Mouse (Mus musculus) neural tube, embryonic 15.5 days (tissue): ENCODE data around the gene Cd5. TPM values are rescaled to one million over a fixed set of nuclear protein-coding genes. Genes with fewer than 3 reads are reported as not detected.

Experiments used
- ATAC-seq: fragments of 200-750 bp; cut with Nextera tagmentation; 2 replicates; pipeline ENCODE4 v1.8.0; 2017; ENCODE audit warnings: mild to moderate bottlenecking, moderate TSS enrichment, moderate library complexity; ENCODE audit not compliant: low FRiP score
- H3K27ac ChIP-seq: fragments of 300-500 bp; sonication (generic); replicated peaks from 2 replicates; pipeline ENCODE4 v1.5.1; 2015; ENCODE audit warnings: mild to moderate bottlenecking, inconsistent platforms
- H3K27me3 ChIP-seq: fragments of 300-500 bp; sonication (generic); replicated peaks from 2 replicates; pipeline ENCODE4 v1.6.1; 2015; ENCODE audit warnings: inconsistent platforms
- H3K36me3 ChIP-seq: fragments of 300-500 bp; sonication (generic); 2 replicates; pipeline ENCODE4 v1.6.1; 2015; ENCODE audit warnings: inconsistent platforms
- H3K4me1 ChIP-seq: fragments of 300-500 bp; sonication (generic); 2 replicates; pipeline ENCODE4 v1.6.1; 2015; ENCODE audit warnings: inconsistent platforms
- H3K4me2 ChIP-seq: fragments of 300-500 bp; sonication (generic); 2 replicates; pipeline ENCODE4 v1.6.1; 2015; ENCODE audit warnings: inconsistent platforms, mild to moderate bottlenecking, moderate library complexity
- H3K4me3 ChIP-seq: fragments of 300-500 bp; sonication (generic); replicated peaks from 2 replicates; pipeline ENCODE4 v1.5.1; 2015; ENCODE audit warnings: mild to moderate bottlenecking, inconsistent platforms
- H3K9ac ChIP-seq: fragments of 300-500 bp; sonication (generic); replicated peaks from 2 replicates; pipeline ENCODE4 v1.6.1; 2015; ENCODE audit warnings: mild to moderate bottlenecking, inconsistent platforms
- H3K9me3 ChIP-seq: fragments of 300-500 bp; sonication (generic); replicated peaks from 2 replicates; pipeline ENCODE4 v1.6.1; 2016; ENCODE audit warnings: inconsistent platforms
- WGBS: fragments of 180-500 bp; shearing (Covaris S2); methylation state at CpG from one replicate; pipeline ENCODE4 v1.1.7; 2015; ENCODE audit warnings: mixed read lengths; 5-methylcytosine and 5-hydroxymethylcytosine counted together
- polyA plus RNA-seq: library from polyadenylated mRNA; unstranded; fragments of >200 nt; fragmentation: Nextera tagmentation; extraction: Ambion mirVana; gene quantifications from 2 replicates; pipeline ENCODE4 v1.2.1, GENCODE M21; 2015

Gene Cd5
- polyA plus RNA-seq, 1 experiment from 2014 or later = 0.08 TPM

- WGBS = 19% methylated on average over 8 of the region's 8 CpGs
- no peak overlapping the region for H3K4me2 ChIP-seq
- no peak overlapping the region for H3K9ac ChIP-seq
- no peaks in the 10 kb centered on the region for H3K27me3 ChIP-seq
- H3K4me1 ChIP-seq = peaks cover 30% of the 10 kb centered on the region
- peak overlapping the region; percentile 86 for H3K27ac ChIP-seq
- peak; percentile 77 for ATAC-seq
- no peaks in the 10 kb centered on the region for H3K9me3 ChIP-seq
- no peak overlapping the region for H3K4me3 ChIP-seq
- H3K36me3 ChIP-seq = peaks cover 51% of the 10 kb centered on the region
These were observed 29.3 kb downstream of the Cd5 start for GRCm38 (mm10) chr19:10709360-10710087.

DNA sequence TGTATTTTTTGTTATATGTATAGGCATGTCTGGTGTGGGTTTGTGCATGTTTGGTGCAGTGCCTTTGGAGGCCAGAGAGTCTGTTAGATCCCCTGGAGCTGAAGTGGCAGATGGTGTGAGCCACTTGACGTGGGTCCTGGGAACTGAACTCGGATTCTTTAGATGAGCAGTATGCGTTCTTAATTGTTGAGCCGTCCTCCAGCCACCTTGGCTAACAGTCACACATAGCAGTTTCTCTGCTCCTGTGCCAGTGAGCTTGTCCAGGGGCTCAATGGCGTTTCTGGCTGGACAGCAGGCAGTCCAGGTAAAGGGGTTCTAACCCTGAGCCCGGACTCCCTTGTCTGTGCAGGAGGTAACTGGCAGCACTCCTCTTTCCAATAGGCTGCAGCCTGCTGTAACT lies 29.9 kb downstream of the Cd5 start:
- H3K36me3 ChIP-seq = peaks cover 47% of the 10 kb centered on the region
- no peaks in the 10 kb centered on the region for H3K9me3 ChIP-seq
- no peaks in the 10 kb centered on the region for H3K27me3 ChIP-seq
- no peak for ATAC-seq
- peaks cover 25% of the 10 kb centered on the region for H3K4me1 ChIP-seq
- H3K9ac ChIP-seq = no peak overlapping the region
- H3K4me3 ChIP-seq = no peak overlapping the region
- 57% methylated on average over 6 of the region's 6 CpGs for WGBS
- peak overlapping the region; percentile 46; the same call in 1 of the 2 replicates for H3K27ac ChIP-seq
- no peak overlapping the region for H3K4me2 ChIP-seq

DNA sequence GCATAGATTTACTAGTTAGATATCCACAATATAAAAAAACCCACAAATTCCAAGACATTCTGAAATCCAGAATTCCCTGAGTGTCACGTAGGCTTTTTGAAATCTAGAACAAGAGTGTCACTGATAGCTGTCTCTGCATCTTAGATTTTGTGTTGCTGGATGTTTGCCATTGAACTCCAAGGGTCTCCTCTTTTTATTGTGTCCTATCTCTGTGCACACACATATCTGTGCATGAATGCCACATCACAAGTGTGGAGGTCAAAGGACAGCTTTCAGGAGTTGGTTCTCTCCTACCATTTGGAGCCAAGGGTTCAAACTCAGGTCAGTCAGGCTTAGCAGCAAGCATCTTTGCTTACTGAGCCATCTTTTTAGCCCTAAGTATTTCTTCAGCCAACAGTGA lies 30.9 kb downstream of the Cd5 start:
- Histone ChIP-seq H3K4me3 (no peak overlapping the region), H3K27ac (no peak overlapping the region), H3K9ac (no peak overlapping the region), H3K36me3 (peaks cover 37% of the 10 kb centered on the region), H3K4me1 (peaks cover 25% of the 10 kb centered on the region), H3K4me2 (no peak overlapping the region), H3K27me3 (no peaks in the 10 kb centered on the region), H3K9me3 (no peaks in the 10 kb centered on the region)
- 87% methylated on average over 1 of the region's 1 CpGs for WGBS
- no peak for ATAC-seq

DNA sequence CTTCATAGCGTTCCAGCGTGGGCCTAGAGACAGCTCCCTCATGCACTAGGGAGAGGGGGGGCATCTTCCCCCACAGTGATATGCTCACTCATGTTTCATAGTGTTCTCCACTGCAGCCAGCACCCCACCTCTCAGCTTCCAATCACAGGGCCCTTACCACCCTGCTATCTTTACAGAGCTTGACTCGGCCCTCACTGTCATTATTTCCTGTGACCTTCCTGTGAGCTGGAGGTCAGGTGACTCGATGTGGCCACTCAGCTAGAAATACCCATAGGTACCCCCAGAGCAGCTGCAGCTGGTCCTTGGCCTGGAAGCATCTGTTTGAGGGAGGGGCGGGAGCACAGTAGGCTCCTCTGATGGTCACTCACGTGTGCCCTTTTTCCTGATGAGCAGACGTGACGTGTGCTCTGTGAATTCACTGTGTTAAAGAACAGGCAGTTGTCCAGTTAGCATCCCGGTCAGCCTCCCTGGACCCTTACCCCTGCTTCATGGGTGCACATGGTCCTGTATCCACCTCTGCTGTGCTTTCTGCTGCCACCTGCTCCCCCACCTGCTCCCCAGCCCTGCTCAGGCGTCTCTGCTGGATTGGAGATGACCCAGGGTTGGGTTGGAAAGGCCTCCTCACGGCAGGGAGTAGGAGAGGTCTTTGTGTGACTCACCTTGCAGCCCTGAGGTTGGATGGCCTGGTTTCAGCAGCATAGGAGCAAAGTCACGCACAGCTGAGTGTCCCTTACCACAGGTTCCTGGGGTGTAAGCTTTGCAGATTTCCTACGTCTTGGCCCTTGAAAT lies 31.5 kb downstream of the Cd5 start:
- H3K9ac ChIP-seq = no peak overlapping the region
- no peak for ATAC-seq

DNA sequence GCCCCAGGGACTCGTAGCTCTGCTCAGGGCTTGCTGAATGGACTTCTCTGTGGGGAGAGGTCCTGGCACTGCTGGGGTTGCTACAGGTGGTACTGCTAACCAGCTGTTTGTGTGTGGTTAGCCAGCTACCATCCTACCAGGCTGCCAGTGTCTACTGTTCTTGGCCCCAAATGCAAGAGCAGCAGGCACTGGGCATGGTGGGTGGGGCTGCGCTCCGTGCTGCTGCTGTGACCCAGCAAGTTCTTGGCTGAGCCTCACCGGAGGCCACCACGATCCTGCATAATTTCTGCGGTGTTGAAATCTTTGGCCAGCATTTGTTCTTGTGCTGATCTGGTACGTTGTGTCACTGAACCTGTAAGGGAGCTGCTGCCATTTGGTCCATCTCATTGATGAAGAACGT lies 35.3 kb downstream of the Cd5 start:
- WGBS = 90% methylated on average over 8 of the region's 8 CpGs
- Histone ChIP-seq H3K4me3 (no peak overlapping the region), H3K4me2 (no peak overlapping the region), H3K36me3 (peaks cover 19% of the 10 kb centered on the region), H3K9me3 (no peaks in the 10 kb centered on the region), H3K27ac (no peak overlapping the region), H3K9ac (no peak overlapping the region), H3K4me1 (peaks cover 36% of the 10 kb centered on the region), H3K27me3 (no peaks in the 10 kb centered on the region)
- ATAC-seq = no peak

More for the DNA sequence above, 31.5 kb downstream of the Cd5 start:
- WGBS = 81% methylated on average over 13 of the region's 13 CpGs
- Histone ChIP-seq H3K27me3 (no peaks in the 10 kb centered on the region), H3K4me2 (no peak overlapping the region), H3K4me3 (no peak overlapping the region), H3K27ac (no peak overlapping the region), H3K9me3 (no peaks in the 10 kb centered on the region), H3K36me3 (peaks cover 31% of the 10 kb centered on the region), H3K4me1 (peaks cover 25% of the 10 kb centered on the region)

- H3K4me2 ChIP-seq = no peak overlapping the region
- H3K4me1 ChIP-seq = peaks cover 49% of the 10 kb centered on the region
- H3K9me3 ChIP-seq = no peaks in the 10 kb centered on the region
- ATAC-seq = no peak
- no peak overlapping the region for H3K27ac ChIP-seq
- WGBS = 82% methylated on average over 8 of the region's 8 CpGs
- H3K27me3 ChIP-seq = no peaks in the 10 kb centered on the region
- no peak overlapping the region for H3K9ac ChIP-seq
- H3K4me3 ChIP-seq = no peak overlapping the region
- peaks cover 6% of the 10 kb centered on the region for H3K36me3 ChIP-seq
These were observed 36.7 kb downstream of the Cd5 start for GRCm38 (mm10) chr19:10702125-10702524.

DNA sequence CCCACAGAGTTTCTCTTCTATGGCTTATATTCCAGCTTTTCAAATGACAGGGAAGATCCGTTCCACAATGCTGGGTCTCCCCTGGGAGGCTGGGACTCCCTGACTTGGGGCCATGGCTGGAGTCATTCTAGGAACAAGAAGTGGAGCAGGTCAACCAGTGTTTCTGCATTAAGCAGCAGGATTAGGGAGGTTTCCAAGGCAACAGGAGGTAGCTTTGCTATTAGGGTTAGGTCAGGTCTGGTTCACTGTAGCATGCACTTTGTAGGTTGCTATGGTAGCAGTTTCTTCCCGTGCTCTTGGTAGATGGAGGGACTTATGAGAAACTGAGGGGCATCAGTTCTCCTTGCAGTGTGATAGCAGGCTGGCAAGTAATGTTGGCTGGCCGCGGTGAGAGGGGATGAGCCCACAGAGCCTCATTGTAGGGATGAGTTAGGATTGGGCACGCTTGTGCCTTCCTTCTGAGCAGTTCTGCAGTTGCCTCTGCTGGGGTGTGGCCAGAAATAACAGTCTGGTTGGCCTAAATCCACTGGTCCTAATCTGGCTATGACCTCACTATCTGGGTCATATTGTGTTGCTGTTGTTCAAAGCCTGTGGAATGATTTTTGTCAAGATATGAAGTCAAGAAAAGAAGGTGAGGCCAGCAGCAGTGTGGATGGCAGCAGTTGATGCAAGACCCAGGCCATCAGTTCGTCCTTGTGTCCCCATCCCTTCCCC lies 37.6 kb downstream of the Cd5 start:
- H3K36me3 ChIP-seq = no peaks in the 10 kb centered on the region
- H3K27ac ChIP-seq = no peak overlapping the region
- no peak for ATAC-seq
- 55% methylated on average over 6 of the region's 6 CpGs for WGBS
- H3K4me1 ChIP-seq = peaks cover 57% of the 10 kb centered on the region
- H3K27me3 ChIP-seq = no peaks in the 10 kb centered on the region
- no peak overlapping the region for H3K4me3 ChIP-seq
- no peak overlapping the region for H3K4me2 ChIP-seq
- H3K9ac ChIP-seq = no peak overlapping the region
- no peaks in the 10 kb centered on the region for H3K9me3 ChIP-seq

DNA sequence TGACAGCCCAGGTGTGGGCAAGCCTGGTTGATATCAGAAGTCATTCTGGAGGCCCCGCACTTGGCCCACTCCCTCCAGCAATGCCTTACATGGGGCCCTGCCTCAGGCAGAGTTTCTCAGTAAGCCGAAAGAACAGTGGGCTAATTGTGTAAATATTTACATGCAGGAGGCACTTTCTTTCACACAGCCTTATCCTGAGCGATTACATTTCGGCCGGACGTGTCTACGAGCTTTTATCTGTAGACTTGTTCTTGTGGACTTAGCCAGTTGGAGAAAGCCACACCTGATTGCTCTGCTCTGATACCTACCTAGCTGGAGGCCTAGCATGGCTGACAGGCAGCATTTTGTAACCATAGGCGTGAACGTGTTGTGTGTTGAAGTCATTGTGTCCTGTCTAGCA lies 39.0 kb downstream of the Cd5 start:
- H3K36me3 ChIP-seq = no peaks in the 10 kb centered on the region
- ATAC-seq = no peak
- no peaks in the 10 kb centered on the region for H3K27me3 ChIP-seq
- peaks cover 63% of the 10 kb centered on the region for H3K4me1 ChIP-seq
- no peak overlapping the region for H3K4me2 ChIP-seq
- no peak overlapping the region for H3K4me3 ChIP-seq
- 74% methylated on average over 9 of the region's 9 CpGs for WGBS
- no peak overlapping the region for H3K27ac ChIP-seq
- no peak overlapping the region for H3K9ac ChIP-seq
- H3K9me3 ChIP-seq = no peaks in the 10 kb centered on the region

DNA sequence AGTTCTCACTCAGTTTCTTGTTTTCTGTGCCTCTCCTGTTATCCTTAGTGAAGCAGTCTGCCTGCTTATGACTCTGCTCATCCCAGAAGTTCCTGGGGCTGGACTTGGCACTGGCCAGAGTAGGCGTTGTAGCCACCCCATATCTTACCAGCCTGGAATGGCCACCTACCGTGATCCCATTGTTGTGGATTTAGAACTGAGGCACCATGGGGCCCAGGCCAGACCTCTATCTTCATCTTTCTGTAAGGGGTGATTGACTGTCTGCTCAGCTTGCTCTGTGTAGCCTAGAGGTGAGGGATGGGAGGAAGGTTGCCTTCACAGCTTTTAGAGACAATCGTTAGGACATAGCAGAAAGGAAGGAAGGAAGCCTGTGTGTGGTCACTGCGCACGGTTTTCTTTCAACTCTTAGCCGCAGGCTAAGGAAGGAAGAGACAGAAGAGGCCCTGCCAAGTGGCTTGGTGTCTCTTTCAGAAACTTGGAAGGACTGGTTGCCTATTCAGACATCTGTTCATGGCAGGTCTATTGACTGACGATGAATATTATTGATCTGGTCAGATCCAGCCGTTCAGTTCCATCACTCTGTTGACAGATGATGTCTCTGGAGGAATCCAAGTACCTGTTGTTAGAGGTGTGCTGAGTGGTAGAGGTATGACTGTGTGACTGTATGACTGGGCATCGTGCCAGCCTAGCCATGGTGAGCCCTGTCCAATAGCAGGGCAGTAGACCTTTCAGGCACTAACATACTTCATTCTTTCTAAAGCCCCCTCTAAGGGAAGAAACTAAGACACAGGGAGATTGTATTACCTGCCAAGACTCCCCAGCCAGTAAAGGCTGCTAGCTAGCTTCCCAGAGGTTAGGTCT lies 40.4 kb downstream of the Cd5 start:
- Histone ChIP-seq H3K36me3 (no peaks in the 10 kb centered on the region), H3K4me1 (peaks cover 63% of the 10 kb centered on the region), H3K27me3 (no peaks in the 10 kb centered on the region), H3K4me2 (no peak overlapping the region), H3K27ac (no peak overlapping the region; the same call in 1 of the 2 replicates), H3K9ac (no peak overlapping the region), H3K9me3 (no peaks in the 10 kb centered on the region), H3K4me3 (no peak overlapping the region)
- ATAC-seq = no peak
- WGBS = 74% methylated on average over 9 of the region's 9 CpGs

DNA sequence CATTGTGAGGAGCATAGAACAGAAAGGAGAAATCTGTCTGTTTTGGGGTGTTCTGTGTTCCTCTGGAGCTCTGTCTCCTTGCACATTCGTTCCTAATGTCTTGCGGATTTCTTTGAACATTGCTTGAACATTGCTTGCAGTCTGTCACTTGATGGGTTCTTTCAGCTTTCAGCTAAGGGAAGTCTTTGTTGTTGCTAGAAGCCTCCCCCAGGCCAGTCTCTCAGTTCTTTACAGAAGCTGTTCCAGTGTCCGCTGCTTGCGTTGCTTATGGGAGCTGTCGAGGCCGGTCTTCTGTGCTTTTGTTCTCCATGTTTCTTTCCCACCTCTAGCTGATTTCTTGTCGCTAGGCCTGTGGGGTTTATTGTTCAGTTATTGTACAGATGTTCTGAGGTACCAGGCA lies 43.0 kb downstream of the Cd5 start:
- H3K4me1 ChIP-seq = peaks cover 68% of the 10 kb centered on the region
- 25% methylated on average over 7 of the region's 7 CpGs for WGBS
- peak overlapping the region; percentile 65 for H3K27ac ChIP-seq
- H3K27me3 ChIP-seq = no peaks in the 10 kb centered on the region
- H3K4me2 ChIP-seq = peak overlapping the region; percentile 17; the same call in 1 of the 2 replicates
- no peak for ATAC-seq
- H3K36me3 ChIP-seq = no peaks in the 10 kb centered on the region
- no peak overlapping the region; the same call in 1 of the 2 replicates for H3K9ac ChIP-seq
- no peak overlapping the region for H3K4me3 ChIP-seq
- no peaks in the 10 kb centered on the region for H3K9me3 ChIP-seq
